Mouse (Mus musculus) neural tube, postnatal 0 days (tissue): Measurements from ENCODE around the gene Slc2a9. TPM values are rescaled to one million over a fixed set of nuclear protein-coding genes. Genes with fewer than 3 reads are reported as not detected.

Source experiments
- polyA plus RNA-seq: library from polyadenylated mRNA; unstranded; fragments of >200 nt; fragmentation: Nextera tagmentation; extraction: Ambion mirVana; gene quantifications from 2 replicates; pipeline ENCODE4 v1.2.1, GENCODE M21; 2015

Gene Slc2a9
- polyA plus RNA-seq: 0.41 and 0.82 TPM in 2 replicates

DNA sequence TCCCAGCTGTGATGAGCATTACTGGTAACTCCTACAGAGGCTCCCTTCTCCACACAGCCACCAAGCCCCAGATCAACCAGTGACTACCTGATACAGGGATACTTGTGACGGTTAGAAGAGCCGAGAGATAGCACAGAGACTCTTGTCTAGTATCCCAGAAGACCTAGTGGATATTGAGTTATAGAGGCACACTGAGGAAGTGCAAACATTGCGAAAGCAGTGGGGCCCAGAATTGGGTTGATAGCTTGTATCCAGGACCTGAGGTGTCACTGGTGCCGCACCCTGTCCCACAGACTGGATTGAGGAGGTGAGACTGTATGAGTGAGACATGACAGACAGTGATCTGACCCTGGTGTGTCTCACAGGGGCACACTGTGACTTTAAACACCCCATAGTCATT lies at the start of gene Slc2a9:
Slc2a9 (minus strand) TSS at position 152 of the 400 bp plus-strand sequence.

DNA sequence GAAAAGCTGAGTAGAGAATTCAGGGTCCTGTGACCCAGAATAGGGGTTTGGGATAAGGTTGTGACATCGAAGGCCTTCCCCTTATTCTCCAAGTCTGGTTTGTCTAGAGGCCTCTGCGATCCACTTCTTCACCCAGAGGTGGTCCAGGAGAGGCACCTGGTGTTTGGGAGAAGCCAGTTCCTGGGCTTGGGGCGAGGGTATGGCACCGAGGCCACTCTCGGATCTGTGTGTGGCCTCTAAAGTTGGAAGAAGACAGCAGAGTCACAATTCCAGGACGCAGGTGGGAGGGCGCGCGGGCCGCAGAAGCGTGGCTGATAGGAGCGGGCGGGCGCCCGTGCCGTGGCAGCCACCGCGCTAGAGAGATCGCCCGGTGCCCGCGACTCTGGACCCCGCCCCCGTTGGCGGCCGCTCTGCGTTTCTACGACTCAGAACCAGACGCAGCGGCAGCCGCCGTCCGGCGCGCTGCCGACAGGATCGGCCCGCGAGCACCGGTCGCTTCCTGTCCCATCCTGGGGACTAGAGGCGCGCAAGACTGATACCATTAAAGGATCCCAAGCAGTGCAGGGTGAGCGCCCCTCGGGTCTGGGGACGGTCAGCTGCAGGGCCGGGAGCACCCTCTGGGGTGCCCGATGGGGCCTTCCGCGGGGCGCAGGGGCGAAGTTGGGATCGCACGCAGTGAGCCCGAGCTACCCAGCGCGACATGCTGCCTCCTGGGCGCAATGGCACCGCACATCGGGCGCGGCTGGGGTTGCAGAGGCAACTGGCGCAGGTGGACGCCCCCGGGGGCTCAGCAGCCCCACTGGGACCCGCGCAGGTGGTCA lies 183.8 kb downstream of the Slc2a9 start, which contains the start of gene Drd5:
Drd5 (plus strand) TSS at position 402 of the 821 bp plus-strand sequence.

Other genes starting within 250 kb of the Slc2a9 start
- gene Tmem128, start 243.0 kb downstream of the Slc2a9 start, polyA plus RNA-seq: 113 and 121 TPM in 2 replicates
- gene Otop1, start 227.2 kb downstream of the Slc2a9 start, polyA plus RNA-seq: 0.12 TPM in 1 of 2 replicates, not detected in the other
- 2.4 TPM in 2 replicates for gene Drd5, start 183.8 kb downstream of the Slc2a9 start, polyA plus RNA-seq
- 177 and 191 TPM in 2 replicates for gene Wdr1, start 60.1 kb upstream of the Slc2a9 start, polyA plus RNA-seq
- gene Zfp518b, start 181.7 kb upstream of the Slc2a9 start, polyA plus RNA-seq: 10.9 and 13.9 TPM in 2 replicates